Mouse (Mus musculus) left cerebral cortex, postnatal 4 days (tissue): ENCODE results near the gene Trappc4. TPM values are rescaled to one million over a fixed set of nuclear protein-coding genes. Genes with fewer than 3 reads are reported as not detected.
"Not testable (repeated sequence)": the region's sequence is repeated elsewhere in the genome, so short reads cannot be mapped to it uniquely, and the experiment has no call there.

Source experiments
- DNase-seq: peaks from one replicate; pipeline ENCODE4 v3.0.0-alpha.2; 2022
- intact Hi-C: fragments of 180-260 bp; cut with DNase I; formaldehyde crosslinking; loops from one replicate; pipeline ENCODE4 v1.15.1; 2025
- total RNA-seq, 2 experiments: library from RNA; stranded (reverse); gene quantifications; 2 replicates each; pipeline ENCODE4 v1.2.3; 2021

Trappc4 gene
- total RNA-seq: 100 to 1,000 TPM; 126 to 129 TPM

DNA sequence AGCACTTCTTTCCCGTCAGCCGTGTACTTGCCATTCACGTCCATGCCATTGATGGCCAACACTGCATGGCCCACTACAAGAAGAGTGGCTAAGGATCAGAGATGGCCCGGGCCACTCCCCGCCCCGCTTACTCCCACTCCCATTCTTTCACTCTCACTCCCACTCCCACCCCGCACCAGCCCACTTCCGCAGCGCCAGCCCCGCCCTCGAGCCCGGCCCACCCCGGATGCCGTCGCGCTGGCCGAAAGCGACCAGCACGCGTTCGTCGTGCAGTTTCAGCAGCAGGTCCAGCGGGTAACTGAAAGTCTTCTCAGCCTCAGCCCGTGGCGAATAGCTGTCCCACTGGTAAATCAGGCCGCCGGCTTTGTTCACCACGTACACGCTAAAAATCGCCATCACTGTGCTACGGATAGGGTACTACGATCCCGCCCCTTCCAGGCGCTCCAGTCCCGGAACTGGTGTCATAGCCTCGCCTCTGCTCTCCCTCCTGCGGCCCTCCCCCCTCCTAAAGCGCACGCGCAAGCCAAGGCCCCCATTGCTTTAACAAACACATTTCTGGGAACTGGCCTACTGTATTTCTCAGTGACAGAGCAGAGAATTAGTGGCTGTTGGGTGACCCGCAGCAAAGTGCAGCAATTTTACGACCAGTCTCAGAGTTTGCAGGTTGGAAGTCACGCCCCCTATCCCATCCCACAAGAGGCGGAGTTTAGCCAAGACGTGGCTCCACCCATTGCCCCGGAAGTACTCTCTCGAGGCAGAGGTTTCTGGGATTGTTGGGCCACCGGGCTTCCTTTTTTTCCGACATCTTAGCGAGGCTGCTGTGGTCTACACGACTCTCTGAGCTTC lies at the start of gene Trappc4, which contains the start of gene Rps25:
Gene Trappc4, minus strand, starts transcription at position 695 of the 846 bp plus-strand sequence.
Gene Rps25, plus strand, starts transcription at position 234 of the 846 bp plus-strand sequence.
- DNase-seq: peak; percentile 94
- intact Hi-C loops: no loop called here

DNA sequence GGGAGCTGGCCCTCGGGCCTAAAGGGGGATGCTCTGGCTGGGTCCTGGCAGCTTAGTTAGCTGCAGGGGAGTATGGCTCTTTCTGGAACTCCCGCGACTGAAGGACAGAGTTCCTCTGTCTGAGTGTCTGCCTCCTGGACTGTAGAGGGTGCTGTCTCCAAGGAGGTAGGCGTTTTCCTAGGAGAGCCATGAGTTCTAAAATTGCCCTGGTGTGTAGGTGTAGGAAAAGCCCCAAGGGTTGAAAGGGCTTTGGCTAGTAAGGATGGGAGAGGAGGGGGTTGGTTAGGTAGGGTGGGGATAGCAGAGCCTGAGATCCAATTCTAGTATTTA lies 47.5 kb upstream of the Trappc4 start, which contains the start of gene Upk2:
Gene Upk2, minus strand, starts transcription at position 86 of the 330 bp plus-strand sequence.
- no peak for DNase-seq

DNA sequence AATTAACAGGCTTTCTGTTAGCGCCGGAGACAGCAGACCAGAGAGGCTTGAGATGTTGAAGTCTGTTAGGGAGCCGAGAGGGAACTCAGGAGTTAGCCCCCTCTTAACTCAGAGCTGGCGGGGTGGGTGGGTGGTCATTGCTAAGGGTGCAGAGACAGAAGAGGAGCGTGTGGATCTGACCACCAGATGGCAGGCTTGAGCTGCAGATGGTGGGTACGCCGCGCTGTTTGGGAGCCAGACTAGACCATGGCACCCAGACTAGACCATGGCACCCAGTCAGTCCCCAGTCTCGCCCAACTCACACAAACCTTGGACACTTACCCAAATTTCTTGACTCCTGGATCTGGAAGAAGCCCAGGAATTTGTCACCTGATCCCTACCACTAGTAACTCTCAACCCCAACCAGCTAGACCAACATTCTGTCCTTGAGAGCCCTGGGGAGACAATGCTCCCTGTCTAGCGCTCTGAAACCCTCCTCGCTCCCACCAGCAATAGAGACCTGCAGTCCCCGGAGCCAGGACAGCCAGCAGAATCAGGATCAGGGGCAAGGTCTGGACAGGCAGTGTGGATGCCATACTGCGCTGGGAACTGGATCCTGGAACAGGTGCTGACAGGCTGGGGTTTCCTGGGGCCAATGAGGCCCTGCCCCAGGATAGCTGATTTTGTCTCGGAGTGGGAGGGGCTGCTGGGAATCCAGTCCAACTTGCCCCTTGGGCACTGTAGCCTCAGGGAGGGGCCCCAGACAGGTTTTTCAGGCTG lies 46.9 kb upstream of the Trappc4 start:
- intact Hi-C loops: loop anchor here (1.0 to 2.0 kb wide), 2 partner anchors 22 to 198 kb away; no protein-coding TSS in a partner anchor
- DNase-seq: peak; percentile 91

More for the DNA sequence above, 47.5 kb upstream of the Trappc4 start, which contains the start of gene Upk2:
- intact Hi-C loops: loop anchor here (1.0 to 2.0 kb wide), 3 partner anchors 22 to 197 kb away; no protein-coding TSS in a partner anchor

DNA sequence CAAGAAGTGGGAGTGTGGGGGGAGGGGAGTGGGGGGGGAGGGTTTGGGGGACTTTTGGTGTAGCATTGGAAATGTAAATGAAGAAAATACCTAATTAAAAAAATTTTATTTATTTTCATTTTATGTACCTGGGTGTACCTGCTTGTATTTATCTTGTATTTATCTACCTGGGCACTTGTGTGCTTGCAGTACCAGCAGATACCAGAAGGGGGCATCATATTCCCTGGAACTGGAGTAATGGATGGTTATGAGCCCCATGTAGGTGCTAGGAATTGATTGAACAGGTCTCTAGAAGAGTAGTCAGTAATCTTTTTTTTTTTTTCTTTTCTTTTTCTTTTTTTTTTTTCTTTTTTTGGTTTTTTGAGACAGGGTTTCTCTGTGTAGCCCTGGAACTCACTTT lies 43.0 kb upstream of the Trappc4 start:
- no peak for DNase-seq
- intact Hi-C loops: no loop called here

DNA sequence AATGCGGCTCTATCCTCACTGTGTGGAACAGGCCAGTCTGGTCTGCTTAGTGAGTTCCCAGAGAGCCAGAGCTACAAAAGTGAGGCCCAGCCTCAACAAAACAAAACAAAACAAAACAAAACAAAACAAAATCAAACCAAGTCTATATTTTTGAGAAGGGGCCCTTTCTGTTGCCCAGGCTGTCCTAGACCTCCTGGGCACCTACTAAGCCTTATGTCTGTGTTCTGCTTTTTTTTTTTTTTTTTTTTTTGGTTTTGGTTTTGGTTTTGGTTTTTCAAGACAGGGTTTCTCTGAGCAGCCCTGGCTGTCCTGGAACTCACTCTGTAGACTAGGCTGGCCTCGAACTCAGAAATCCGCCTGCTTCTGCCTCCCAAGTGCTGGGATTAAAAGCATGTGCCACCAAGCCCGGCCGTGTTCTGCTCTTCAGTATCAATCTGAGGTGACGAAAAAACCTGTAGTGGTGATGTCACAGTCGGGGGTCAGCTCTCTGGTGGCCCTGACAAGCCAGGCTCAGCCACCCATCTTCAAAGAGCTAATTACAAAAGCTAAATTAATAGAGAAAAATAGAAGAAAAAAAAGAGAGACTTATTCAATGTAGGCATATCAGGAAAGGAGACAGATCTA lies 37.1 kb upstream of the Trappc4 start:
- DNase-seq, intact Hi-C loops: not testable (repeated sequence)

DNA sequence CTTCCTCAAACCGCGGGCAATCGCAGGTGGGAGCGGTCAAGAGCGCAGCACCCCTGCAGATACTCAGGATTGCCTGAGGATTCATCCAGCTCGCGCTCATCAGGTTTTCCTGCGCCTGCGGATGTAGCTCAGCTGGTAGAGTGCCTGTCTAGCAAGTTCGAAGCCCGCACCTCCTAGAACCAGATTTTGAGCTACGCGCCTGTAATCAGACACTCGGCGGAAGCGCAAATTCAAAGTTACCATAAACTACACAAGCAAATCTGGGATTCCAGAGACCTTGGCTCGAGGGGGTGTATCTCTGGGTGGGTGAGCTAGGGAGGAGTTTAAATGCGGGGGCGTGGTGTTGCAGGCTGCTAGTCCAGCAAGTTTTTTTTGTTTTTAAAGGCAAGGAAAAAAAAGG lies 33.6 kb upstream of the Trappc4 start, which contains the start of gene Foxr1:
Gene Foxr1, minus strand, starts transcription at position 176 of the 400 bp plus-strand sequence.
- intact Hi-C loops: no loop called here
- no peak for DNase-seq

DNA sequence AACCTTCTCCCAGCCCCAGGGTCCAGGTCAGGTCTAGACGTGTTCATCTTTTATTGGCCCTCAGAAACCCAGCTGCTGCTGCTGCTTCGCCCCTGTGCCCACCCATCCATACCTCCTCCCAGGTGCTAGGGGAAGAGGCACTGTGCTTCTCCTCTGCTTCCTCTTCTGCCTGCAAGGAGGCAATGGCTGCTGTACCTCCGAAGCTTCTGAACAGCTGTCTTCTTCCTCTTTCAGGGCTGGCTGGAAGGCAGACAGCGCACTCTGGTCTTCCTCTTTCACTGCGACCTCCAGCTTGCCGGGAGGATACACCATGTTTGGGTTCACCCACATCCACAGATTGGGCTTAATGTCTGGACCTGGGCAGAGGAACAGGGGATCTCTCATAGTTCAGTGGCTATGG lies 28.3 kb upstream of the Trappc4 start:
- no peak for DNase-seq
- intact Hi-C loops: no loop called here

DNA sequence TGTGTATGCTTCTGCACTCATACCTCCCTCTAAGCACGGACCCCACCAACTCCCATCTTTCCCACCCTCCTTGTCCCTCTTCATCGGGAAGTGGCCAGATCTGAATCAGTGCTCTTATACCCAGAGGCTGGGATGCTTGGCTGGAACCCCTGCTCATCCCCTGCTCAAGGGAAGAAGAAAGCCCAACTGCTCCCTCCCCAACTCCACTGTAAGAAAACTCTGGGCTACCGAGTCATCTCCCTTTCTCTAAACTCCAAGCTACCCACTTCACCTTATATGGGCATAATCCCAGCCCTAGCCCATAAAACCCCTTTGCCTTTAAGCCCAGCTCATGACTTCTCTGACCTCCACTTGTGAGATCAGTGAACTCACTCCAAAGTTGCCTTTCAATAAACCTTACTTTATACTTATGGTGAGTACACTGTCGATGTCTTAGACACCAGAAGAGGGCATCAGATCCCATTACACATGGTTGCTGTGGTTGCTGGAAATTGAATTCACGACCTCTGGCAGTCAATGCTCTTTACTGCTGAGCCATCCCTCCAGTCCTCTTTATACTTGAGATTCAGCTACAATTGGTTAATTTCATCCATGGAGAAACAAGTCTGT lies 25.3 kb upstream of the Trappc4 start:
- no peak for DNase-seq
- intact Hi-C loops: no loop called here

DNA sequence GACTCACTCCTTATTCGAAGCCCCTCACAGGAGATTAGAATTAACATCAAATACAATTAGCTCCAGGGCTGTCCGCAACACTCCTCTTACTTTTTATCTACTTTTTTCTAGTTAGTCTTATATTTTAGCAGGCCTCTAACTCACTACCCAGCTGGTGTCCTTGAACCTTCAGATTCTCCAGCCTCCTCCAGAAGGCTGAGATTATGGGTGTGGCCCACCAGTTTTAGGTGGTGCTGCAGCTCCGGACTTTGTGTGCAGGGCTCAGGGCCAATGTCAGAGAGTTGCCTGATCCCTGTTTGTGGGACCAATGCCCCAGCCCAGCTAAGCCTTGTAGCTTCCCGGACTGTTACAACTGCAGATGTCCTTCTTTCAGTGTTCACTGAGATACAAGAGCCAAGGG lies 16.2 kb upstream of the Trappc4 start:
- intact Hi-C loops: no loop called here
- no peak for DNase-seq

DNA sequence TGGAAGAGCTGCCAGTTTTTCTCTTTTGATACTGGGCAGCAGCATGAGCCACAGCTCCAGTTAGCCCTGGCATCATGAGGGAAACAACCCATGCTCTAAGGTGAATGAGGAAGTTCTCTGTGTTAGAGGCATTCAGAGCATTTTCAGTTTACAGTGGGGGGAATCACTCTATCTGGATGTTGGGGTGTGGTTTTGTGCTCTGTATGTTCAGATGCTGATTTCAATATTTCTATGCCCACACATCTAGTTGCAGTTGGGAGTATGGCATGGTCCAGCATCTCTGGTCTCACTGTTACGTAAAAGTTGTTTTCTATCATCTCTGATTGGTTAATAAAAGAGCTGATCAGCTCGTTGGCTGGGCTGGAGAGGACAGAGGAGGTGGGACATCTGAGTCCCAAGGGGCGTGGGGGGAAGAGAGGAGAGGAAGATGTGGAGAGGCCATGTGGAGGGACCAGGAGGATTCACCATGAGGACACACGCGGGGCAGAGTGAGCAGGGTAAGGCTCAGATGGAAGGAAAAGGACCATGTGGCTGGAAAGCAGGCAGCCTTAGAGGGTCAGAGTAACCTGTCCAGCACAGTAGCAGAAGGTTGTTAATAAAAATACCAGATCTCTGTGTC lies 13.0 kb upstream of the Trappc4 start:
- intact Hi-C loops: no loop called here

DNA sequence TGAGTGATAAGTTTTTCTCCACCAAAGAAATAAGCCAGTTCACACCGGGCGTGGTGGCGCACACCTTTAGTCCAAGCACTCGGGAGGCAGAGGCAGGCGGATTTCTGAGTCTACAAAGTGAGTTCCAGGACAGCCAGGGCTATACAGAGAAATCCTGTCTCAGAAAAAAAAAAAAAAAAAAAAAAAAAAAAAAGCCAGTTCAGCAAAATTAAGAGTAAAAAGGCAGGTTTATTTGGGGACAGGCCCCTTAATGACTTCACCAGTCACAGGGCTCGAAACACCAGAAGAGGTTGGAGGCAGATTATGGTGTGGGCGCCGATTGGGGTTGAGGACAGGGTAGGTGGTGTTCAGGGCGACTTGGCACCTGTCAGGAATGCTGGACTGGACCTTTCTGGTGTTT lies 12.3 kb upstream of the Trappc4 start:
- DNase-seq, intact Hi-C loops: not testable (repeated sequence)

More for the DNA sequence above, 13.0 kb upstream of the Trappc4 start:
- DNase-seq: no peak

DNA sequence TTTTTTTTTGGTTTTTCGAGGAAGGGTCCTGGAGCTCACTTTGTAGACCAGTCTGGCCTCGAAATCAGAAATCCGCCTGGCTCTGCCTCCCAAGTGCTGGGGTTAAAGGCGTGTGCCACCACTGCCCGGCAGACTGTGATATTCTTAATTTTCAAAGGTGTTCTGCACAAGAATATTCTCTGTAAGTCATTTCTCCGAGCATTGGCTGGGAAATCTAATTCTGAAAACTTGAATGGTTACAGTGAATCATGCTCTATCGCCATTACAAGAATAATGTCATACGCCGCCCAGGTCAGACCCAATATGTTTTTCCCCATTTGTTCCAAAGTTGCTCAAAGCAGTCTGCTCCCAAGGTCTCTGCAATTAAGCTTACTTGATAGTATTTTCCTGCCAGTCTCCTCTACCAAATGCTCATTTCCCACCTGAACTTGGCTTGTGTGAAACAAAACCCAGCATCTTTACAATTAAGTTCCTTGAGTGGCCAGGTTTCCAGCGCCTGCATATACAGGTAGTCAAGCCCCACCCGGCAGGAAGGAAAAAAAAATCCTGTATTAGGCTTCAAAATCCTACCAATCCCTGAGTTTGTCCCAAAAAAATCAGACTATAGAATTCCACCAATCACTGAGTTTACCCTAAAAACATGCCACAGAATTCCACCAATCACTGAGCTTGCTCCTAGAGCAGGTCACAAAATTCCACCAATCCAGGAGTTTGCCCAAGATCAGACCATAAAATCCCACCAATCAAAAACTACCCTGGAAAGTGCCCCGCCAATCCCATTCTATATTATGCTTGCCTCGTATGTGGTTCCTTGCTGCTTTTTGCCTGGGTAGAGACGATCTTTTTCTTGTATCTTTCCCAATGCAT lies 11.4 kb upstream of the Trappc4 start, which contains the start of gene Ccdc84:
Gene Ccdc84, minus strand, starts transcription at position 51 of the 867 bp plus-strand sequence.
- DNase-seq: no peak
- intact Hi-C loops: no loop called here

DNA sequence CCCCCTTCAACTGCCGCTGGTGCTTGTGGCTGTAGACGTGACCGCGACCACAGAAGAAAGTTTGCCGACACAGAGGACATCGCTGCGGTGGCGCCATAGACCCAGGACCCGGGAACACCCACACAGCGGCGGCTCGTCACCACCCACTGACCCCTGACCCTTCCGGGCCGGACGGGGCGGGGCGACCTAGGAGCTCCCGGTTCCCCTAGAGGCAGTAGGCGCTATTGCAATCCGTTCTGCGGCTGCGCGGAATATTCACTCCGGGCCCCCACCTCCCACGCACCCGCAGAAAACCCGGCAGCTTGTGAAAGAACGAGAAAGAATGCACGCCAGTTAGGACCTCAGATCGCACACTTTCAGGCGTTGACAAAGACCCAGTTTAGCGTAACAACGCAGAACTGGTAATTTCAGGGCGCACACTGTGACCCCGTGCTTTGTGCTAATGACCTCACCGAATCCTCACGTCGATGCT lies 10.5 kb upstream of the Trappc4 start:
- intact Hi-C loops: no loop called here
- peak; percentile 94 for DNase-seq

DNA sequence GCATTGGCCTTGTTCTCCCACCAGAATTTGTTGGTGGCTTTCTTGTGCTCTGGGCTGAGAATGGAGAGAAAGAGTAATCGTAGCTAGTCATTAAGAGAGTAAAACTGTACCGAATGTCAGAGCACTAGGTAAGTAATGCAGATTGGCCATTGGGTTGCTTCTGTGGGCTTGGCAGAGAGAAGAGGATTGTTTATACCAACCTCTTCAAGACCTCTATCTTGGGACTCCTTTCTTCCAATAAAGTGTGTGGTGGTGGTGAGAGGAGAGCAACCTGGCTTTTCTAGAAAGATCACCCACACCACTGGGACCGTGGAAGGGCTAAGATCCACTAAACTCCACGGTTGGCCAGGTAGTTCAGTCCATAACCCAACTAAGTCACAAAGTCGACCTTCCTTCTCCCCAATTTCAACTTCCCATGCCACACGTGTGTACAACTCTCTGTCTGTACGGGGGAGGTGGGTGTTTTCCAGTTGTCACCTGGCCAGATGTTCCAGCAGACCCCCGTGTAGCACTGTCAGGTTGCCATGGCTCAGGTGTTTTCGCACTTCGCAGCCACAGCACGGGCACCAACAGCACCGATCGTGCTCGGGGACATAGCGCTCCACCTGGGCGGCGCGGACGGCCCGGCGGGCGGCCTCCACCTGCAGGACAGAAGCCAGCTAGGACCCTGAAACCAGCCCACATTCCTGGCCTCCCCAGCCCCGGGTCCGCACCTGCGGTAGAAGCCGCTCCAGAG lies 9.9 kb upstream of the Trappc4 start:
- intact Hi-C loops: no loop called here
- peak; percentile 34 for DNase-seq

DNA sequence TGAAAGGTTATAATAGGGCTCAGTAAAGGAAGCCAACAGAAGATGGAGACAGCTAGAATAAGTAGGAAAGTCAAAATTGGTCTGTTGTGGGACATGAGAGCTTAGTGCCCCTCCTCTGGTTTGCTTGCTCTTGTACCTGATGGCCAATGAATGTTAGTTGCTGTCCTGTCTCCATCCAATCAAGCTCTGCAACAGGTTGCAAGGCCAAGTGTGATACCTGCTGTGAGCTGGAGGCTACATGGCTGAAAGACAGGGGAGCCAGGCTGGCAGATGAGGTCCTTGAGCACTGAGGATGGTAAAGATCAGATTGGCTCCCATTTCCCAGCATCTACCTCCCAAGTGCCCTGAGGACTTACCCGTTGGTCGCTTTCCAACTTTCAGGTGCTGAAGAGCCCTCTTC lies 5.4 kb upstream of the Trappc4 start:
- no peak for DNase-seq
- intact Hi-C loops: no loop called here

DNA sequence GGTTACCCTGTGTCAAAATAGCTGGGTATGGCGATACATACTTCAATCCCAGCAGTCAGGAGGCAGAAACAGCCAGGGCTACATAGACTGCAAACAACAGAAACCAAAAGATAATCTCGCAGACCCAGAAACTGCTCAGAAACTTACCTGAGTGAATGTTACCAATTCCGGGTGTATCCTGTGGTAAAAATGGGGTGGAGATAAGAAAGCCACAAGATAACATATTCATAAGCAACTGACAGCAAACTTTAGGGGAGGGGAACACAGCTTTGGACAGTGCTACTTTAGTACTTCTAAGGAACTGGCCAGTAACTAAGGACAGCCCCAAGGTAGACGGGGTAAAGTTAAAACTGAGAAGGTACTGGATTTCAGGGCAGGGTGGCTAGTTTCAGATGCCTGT lies 4.9 kb upstream of the Trappc4 start:
- DNase-seq: no peak
- intact Hi-C loops: no loop called here

DNA sequence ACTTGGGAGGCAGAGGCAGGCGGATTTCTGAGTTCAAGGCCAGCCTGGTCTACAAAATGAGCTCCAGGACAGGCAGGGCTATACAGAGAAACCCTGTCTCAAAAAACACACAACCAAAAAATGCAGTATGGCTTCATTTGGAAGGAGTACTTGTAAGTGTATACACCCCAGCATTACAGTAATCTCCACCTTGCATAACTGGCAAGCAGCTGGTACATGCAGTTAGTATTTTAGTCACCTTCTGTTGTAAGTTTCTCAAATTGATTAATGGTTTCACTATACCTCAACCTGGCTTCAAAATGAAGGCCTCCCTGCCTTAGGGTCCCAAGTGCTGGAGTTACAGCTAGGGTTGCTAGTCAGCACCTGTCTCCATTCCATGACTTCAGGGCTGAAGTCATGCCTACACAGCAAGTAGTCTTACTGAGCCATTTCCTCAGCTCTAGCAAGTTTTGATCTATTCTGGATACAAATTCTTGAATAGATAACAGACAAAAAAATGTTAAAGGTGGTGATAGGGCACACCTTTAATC lies 4.3 kb upstream of the Trappc4 start:
- intact Hi-C loops: no loop called here
- no peak for DNase-seq
